Mouse (Mus musculus) heart, embryonic 15.5 days (tissue): ENCODE data around the gene Naa20. TPM values are rescaled to one million over a fixed set of nuclear protein-coding genes. Genes with fewer than 3 reads are reported as not detected.
A peak's percentile ranks its signal among the peaks of the same experiment; 100 is the strongest.

Experiments
- ATAC-seq: fragments of 200-750 bp; cut with Nextera tagmentation; replicated peaks from 2 replicates; pipeline ENCODE4 v1.8.0; 2017; ENCODE audit warnings: low read depth, moderate TSS enrichment; ENCODE audit not compliant: insufficient number of reproducible peaks, insufficient read depth, low FRiP score
- H3K27ac ChIP-seq: fragments of 300-500 bp; sonication (generic); 2 replicates; pipeline ENCODE4 v1.5.1; 2015; ENCODE audit warnings: mild to moderate bottlenecking, inconsistent platforms
- H3K27me3 ChIP-seq: fragments of 300-500 bp; sonication (generic); 2 replicates; pipeline ENCODE4 v1.6.1; 2015; ENCODE audit warnings: inconsistent platforms
- H3K36me3 ChIP-seq: fragments of 300-500 bp; sonication (generic); 2 replicates; pipeline ENCODE4 v1.6.1; 2015; ENCODE audit warnings: mild to moderate bottlenecking, inconsistent platforms
- H3K4me1 ChIP-seq: fragments of 300-500 bp; sonication (generic); replicated peaks from 2 replicates; pipeline ENCODE4 v1.6.1; 2015; ENCODE audit warnings: inconsistent platforms
- H3K4me2 ChIP-seq: fragments of 300-500 bp; sonication (generic); 2 replicates; pipeline ENCODE4 v1.6.1; 2015; ENCODE audit warnings: inconsistent platforms, mild to moderate bottlenecking, moderate library complexity
- H3K4me3 ChIP-seq: fragments of 300-500 bp; sonication (generic); 2 replicates; pipeline ENCODE4 v1.5.1; 2015; ENCODE audit warnings: mild to moderate bottlenecking, inconsistent platforms
- H3K9ac ChIP-seq: fragments of 300-500 bp; sonication (generic); 2 replicates; pipeline ENCODE4 v1.6.1; 2015; ENCODE audit warnings: mild to moderate bottlenecking, inconsistent platforms
- H3K9me3 ChIP-seq: fragments of 300-500 bp; sonication (generic); replicated peaks from 2 replicates; pipeline ENCODE4 v1.6.1; 2016; ENCODE audit warnings: inconsistent platforms
- WGBS: fragments of 180-500 bp; shearing (Covaris S2); methylation state at CpG from one replicate; pipeline ENCODE4 v1.1.7; 2015; ENCODE audit warnings: mixed read lengths; 5-methylcytosine and 5-hydroxymethylcytosine counted together
- polyA plus RNA-seq: library from polyadenylated mRNA; unstranded; fragments of >200 nt; fragmentation: Nextera tagmentation; extraction: Ambion mirVana; gene quantifications from 2 replicates; pipeline ENCODE4 v1.2.1, GENCODE M21; 2015

Gene Naa20
- polyA plus RNA-seq = 163 and 180 TPM in 2 replicates

DNA sequence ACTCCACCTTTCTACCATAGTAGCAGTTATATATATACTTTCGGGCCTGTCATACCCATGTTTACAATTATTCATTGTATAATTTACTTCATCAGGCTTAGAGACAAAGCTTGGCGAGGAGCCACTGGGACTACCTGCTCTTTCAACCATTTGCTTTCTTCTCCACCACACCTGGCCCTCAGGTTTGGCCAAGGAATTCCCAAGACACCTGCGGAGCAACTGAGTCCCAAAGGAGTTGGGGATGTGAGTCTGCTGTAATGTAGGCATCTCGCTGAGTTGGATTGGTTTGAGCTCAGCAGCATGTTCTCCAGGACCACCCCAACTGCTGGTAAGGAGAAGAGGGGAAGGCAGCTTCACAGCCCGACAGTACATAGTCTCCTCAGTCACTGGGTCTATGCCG lies at the start of gene Naa20:
Naa20 (plus strand) TSS at position 239 of the 400 bp plus-strand sequence.
- no peaks in the 10 kb centered on the region for H3K27me3 ChIP-seq
- no peaks in the 10 kb centered on the region for H3K9me3 ChIP-seq
- ATAC-seq = no peak
- peak within 1 kb of the TSS; percentile 63 for H3K4me2 ChIP-seq
- WGBS = 78% methylated on average over 6 of the region's 6 CpGs
- no peak within 1 kb of the TSS; the same call in 1 of the 2 replicates for H3K27ac ChIP-seq
- peak within 1 kb of the TSS; percentile 91 for H3K4me3 ChIP-seq
- no peaks in the 10 kb centered on the region for H3K36me3 ChIP-seq
- no peak within 1 kb of the TSS for H3K9ac ChIP-seq
- H3K4me1 ChIP-seq = peaks cover 22% of the 10 kb centered on the region

DNA sequence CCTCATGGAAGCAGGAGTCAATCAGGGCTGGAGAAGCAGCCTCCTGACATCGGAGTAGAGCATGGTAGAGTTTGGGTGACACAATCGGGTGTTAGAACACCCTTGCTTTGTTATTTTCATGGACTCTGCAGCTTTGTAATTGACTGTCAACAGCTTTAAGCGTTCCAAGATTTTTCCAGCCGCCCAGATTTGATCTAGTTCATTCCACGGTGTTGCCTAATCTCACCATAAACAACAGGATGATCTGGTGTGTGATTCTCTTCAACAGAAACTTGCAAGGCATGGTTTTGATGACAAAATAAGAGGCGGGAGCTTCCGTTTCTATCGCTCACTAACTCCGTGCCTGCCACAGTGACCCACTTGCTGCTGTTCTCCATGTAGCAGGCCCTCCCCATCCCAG lies 46.1 kb upstream of the Naa20 start:
- H3K27ac ChIP-seq = no peak overlapping the region
- peaks cover 26% of the 10 kb centered on the region for H3K4me1 ChIP-seq
- H3K9me3 ChIP-seq = no peaks in the 10 kb centered on the region
- peaks cover 3% of the 10 kb centered on the region; the same call in 1 of the 2 replicates for H3K36me3 ChIP-seq
- 69% methylated on average over 9 of the region's 9 CpGs for WGBS
- no peak for ATAC-seq
- H3K4me3 ChIP-seq = no peak overlapping the region
- H3K9ac ChIP-seq = no peak overlapping the region
- H3K4me2 ChIP-seq = no peak overlapping the region
- H3K27me3 ChIP-seq = no peaks in the 10 kb centered on the region

DNA sequence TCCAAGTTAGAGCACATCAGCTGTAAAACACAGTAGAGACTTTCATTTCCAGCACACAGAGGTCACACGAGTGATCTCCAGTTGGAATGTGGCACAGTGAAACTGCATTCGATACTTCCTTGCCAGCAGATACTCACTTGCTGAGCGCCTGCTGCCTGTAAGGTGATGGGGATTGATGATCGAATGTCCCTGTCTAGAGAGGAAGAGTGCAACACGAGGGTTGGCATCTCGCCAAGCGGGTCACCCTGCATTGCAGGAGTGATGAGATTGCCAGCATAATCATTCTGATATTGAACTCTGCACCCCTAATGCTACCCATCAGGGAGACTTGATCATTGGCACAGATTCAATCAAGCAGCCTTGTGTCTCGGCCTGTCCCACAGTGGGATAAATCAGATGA lies 44.0 kb upstream of the Naa20 start:
- no peak for ATAC-seq
- WGBS = 48% methylated on average over 8 of the region's 8 CpGs
- peaks cover 36% of the 10 kb centered on the region for H3K4me1 ChIP-seq

DNA sequence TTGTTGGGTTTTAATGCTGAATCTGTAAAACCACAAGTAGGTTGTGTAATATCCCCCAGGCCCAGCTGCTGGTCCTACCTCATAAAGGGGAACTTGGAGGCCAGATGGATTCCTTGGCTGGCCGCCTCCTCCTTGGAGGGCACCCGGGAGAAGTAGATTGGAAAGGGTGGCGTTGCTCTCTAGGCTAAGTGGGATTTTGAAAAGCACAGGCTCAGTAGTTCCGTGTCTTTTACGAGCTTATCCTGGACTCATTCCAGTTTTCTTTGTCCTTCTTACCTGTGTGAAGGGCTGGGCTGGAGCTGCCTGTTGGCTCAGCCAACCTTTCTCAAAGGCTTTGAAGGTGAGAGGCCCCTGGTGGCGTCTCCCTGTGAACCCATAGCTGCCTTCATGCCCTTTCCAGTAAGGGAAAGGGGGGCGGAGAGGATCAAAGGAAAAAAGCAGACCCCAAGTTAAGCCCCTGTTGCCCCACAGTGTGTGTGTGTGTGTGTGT lies 42.4 kb upstream of the Naa20 start:
- H3K27me3 ChIP-seq = no peaks in the 10 kb centered on the region
- H3K4me2 ChIP-seq = peak overlapping the region; percentile 66
- no peaks in the 10 kb centered on the region for H3K9me3 ChIP-seq
- H3K27ac ChIP-seq = peak overlapping the region; percentile 98
- peak overlapping the region; percentile 58 for H3K4me3 ChIP-seq
- ATAC-seq = 0 out of 2 replicates have a peak, but pooled peaks have one; percentile 1
- H3K4me1 ChIP-seq = peaks cover 52% of the 10 kb centered on the region
- H3K9ac ChIP-seq = peak overlapping the region; percentile 73; the same call in 1 of the 2 replicates
- peaks cover 4% of the 10 kb centered on the region; the same call in 1 of the 2 replicates for H3K36me3 ChIP-seq
- 36% methylated on average over 7 of the region's 7 CpGs for WGBS

More for the DNA sequence above, 44.0 kb upstream of the Naa20 start:
- H3K9ac ChIP-seq = no peak overlapping the region
- no peak overlapping the region for H3K27ac ChIP-seq
- H3K4me2 ChIP-seq = no peak overlapping the region
- no peaks in the 10 kb centered on the region for H3K36me3 ChIP-seq
- H3K27me3 ChIP-seq = no peaks in the 10 kb centered on the region
- no peaks in the 10 kb centered on the region for H3K9me3 ChIP-seq
- no peak overlapping the region for H3K4me3 ChIP-seq

DNA sequence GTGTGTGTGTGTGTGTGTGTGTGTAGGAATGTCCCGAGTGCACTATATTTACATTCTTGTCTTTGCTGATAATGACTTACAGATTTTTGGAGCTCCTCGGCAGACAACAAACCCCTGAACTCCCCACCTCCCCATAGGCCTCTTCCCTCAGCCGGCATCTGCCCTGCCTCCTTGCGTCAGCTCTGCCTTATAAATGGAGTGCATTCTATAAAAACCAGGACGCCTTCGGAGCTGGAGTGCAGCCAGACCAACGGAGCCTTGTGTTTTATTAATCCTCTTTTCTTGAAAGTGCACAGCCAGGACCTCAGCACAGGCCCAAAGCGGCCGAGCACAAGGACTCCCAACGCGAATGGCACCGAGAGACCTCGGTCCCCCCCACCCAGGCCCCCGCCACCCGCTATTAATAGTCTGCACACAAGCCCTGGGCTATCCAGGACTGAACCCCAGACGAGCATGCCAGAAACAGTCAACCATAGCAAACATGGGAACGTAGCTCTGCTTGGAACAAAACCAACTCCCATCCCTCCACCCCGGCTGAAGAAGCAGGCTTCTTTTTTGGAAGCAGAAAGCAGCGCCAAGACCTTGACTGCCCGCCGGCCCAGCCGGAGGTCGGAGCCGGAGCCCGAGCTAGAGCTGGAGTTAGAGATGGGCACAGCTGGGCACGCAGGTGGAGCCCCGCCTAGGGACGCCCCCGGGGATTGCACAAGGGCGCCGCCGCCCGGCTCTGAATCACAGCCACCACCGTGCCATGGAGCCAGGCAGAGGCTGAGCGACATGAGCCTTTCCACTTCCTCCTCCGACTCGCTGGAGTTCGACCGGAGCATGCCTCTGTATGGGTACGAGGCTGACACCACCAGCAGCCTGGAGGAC lies 41.7 kb upstream of the Naa20 start:
- Histone ChIP-seq H3K4me2 (peak overlapping the region; percentile 66), H3K27ac (peak overlapping the region; percentile 98), H3K36me3 (peaks cover 4% of the 10 kb centered on the region; the same call in 1 of the 2 replicates), H3K4me3 (peak overlapping the region; percentile 58), H3K9ac (peak overlapping the region; percentile 73), H3K4me1 (peaks cover 52% of the 10 kb centered on the region), H3K27me3 (no peaks in the 10 kb centered on the region), H3K9me3 (no peaks in the 10 kb centered on the region)
- WGBS = 6% methylated on average over 40 of the region's 40 CpGs
- peak; percentile 86 for ATAC-seq

DNA sequence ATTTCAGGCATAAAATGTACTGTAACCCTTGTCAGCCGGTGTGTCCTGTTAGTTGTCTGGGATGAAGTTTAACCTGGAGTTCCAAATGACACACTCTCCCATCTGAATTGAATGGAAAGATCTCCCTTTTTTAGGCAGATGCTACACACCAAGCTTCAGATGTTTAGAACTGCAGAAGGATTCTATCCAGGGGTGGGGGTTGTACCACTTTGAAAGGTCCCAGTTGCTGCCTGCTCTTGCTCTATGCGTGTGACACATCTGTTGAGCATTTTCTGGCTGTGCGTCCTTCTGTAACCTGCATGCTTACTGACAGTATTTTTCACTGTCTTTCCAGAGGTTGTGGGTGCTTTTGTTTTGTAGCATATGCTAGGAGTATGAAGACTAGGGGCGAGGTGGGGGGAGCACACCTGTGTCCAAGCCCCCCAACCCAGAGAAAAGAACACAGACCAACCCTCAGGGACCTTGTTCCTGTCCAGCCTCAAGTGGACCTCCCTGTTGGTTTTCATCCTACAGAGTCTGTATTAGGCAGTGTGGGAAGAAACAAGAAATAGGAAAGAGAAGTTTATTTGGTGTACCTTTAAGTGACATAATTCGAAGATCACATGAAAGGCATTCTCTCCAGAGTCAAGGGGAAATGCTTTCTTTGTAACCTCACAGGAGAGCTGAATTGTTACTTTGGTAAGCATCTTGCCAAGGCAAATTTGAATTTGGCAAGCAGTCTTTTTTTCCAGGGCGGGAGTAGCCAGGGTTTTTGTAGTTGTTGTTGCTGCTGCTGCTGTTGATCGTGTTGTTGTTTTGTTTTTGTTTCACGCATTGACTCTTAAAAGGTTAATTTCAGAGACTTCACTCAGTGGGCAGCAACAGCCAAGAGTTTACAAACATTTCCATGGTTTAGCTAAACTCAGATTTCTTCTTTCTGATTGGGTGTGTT lies 40.4 kb upstream of the Naa20 start:
- H3K4me2 ChIP-seq = peak overlapping the region; percentile 66
- peak overlapping the region; percentile 73 for H3K9ac ChIP-seq
- peaks cover 52% of the 10 kb centered on the region for H3K4me1 ChIP-seq
- no peaks in the 10 kb centered on the region for H3K9me3 ChIP-seq
- H3K27ac ChIP-seq = peak overlapping the region; percentile 98
- no peaks in the 10 kb centered on the region for H3K27me3 ChIP-seq
- H3K36me3 ChIP-seq = peaks cover 4% of the 10 kb centered on the region; the same call in 1 of the 2 replicates
- WGBS = 39% methylated on average over 8 of the region's 8 CpGs
- no peak for ATAC-seq
- H3K4me3 ChIP-seq = peak overlapping the region; percentile 58

DNA sequence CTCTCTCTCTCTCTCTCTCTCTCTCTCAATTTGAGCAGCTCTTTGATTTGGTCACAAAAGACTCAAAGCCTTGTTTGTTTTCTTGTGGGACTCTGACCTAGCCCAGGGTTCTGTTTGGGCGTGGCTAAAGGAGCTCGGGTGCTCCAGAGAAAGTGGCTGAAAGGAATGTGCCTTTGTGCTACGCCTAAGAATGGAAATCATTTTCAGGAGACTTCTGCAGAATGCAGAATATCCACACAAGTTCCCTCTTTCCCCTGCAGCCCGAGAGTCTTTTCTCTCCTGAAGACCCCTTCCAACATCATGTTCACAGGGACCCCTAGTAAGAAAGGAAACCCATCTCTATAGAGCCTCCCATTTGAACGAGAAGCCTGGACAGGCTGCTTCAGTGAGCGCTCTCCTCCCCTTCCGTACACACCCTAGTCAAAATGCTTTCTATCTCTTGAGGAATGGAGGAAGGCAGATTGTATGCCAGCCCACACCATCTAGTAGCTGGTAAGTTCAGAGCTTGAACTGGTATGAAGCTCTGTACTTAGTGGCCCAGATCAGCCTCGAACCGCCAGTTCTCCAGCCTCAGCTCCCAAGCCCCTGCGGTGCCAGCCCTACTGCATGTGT lies 39.6 kb upstream of the Naa20 start:
- 33% methylated on average over 10 of the region's 10 CpGs for WGBS
- H3K4me1 ChIP-seq = peaks cover 52% of the 10 kb centered on the region
- H3K36me3 ChIP-seq = peaks cover 4% of the 10 kb centered on the region; the same call in 1 of the 2 replicates
- H3K9me3 ChIP-seq = no peaks in the 10 kb centered on the region
- H3K9ac ChIP-seq = peak overlapping the region; percentile 56
- no peaks in the 10 kb centered on the region for H3K27me3 ChIP-seq
- peak overlapping the region; percentile 58 for H3K4me3 ChIP-seq
- peak overlapping the region; percentile 66 for H3K4me2 ChIP-seq
- H3K27ac ChIP-seq = peak overlapping the region; percentile 98
- ATAC-seq = no peak

DNA sequence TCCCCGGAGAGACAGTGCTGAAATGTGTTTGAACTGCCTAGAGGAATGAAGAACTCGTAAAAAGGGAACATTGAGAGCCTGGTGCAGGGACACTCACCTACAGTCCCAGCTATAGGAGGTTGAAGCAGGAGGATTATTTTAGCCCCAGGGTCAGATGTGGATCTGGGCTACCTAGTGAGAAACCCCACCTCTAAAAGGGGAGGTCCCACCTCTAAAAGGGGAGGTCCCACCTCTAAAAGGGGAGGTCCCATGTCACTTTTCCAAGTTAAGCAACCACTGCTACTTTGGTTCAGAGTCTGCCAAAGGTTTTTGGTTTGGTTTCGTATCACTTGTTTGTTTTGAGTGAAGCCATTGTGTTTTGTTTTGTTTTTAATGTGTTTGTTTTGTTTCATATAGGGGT lies 36.6 kb upstream of the Naa20 start:
- WGBS = 85% methylated on average over 3 of the region's 3 CpGs
- no peak for ATAC-seq
- Histone ChIP-seq H3K4me1 (peaks cover 27% of the 10 kb centered on the region), H3K4me2 (no peak overlapping the region), H3K9me3 (no peaks in the 10 kb centered on the region), H3K36me3 (peaks cover 22% of the 10 kb centered on the region; the same call in 1 of the 2 replicates), H3K27ac (no peak overlapping the region), H3K4me3 (no peak overlapping the region), H3K27me3 (no peaks in the 10 kb centered on the region), H3K9ac (no peak overlapping the region)

DNA sequence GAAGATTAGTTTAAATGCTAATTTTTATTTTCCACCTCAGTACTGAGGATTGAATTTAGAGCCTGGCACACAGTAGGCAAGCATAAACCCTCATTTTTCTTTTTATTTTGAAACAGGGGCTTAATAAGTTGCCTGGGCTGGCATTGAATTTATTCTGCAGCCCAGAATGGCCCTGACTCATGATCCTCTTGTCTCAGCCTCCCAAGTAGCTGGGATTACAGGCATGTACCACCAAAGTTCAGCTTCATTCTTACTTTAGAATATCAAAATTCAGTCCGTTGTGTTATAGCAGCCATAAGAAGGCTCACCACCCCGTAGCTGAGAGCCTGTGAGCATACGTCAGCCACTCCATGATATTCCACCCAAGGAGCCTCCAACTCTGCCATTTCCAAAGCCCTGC lies 35.7 kb upstream of the Naa20 start:
- Histone ChIP-seq H3K36me3 (peaks cover 22% of the 10 kb centered on the region; the same call in 1 of the 2 replicates), H3K9me3 (no peaks in the 10 kb centered on the region), H3K4me1 (peaks cover 25% of the 10 kb centered on the region), H3K4me2 (no peak overlapping the region), H3K27me3 (no peaks in the 10 kb centered on the region), H3K27ac (no peak overlapping the region), H3K4me3 (no peak overlapping the region), H3K9ac (no peak overlapping the region)
- no peak for ATAC-seq
- WGBS = 89% methylated on average over 3 of the region's 3 CpGs

DNA sequence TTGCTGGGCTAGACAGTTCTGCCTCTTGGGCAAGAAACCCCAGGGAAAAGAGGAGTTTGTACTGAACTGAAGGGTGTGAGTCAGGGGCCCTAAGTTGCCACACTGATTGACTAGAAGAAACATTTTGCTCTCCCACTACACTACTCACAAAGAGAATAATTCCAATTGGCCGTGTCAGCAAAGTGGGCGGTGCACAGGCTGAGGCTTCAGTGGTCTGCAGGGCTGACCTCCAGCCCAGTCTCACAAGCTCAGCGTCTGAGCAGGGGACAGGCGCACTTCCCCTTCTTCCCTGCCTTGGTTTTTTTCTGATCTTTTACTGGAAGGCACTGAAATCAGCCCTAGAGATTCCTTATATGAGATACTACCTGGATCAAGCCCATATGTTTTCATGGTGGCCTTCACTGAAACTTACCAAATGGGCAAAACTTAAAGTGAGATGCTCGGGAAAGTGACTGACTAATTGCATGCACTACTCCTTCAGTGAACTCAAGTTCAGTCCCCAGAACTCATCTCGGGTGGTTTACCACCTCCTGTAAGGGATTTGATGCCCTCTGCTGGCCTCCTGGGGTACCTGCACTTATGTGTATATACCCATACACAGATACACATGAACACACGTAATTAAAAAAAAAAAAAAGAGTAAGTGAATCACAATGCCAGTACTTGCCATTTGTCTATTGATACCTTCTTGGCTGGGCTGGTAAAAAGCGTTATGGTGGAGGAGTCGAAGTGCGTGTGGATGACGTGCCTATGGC lies 35.0 kb upstream of the Naa20 start:
- Histone ChIP-seq H3K27me3 (no peaks in the 10 kb centered on the region), H3K4me1 (peaks cover 22% of the 10 kb centered on the region), H3K36me3 (peaks cover 22% of the 10 kb centered on the region; the same call in 1 of the 2 replicates), H3K9me3 (no peaks in the 10 kb centered on the region), H3K4me3 (no peak overlapping the region), H3K27ac (no peak overlapping the region), H3K4me2 (no peak overlapping the region), H3K9ac (no peak overlapping the region)
- WGBS = 90% methylated on average over 11 of the region's 11 CpGs
- no peak for ATAC-seq
